Mouse (Mus musculus) hindbrain, embryonic 13.5 days (tissue): ENCODE results near the gene Aknad1. TPM values are rescaled to one million over a fixed set of nuclear protein-coding genes. Genes with fewer than 3 reads are reported as not detected.

Experiments used
- polyA plus RNA-seq: library from polyadenylated mRNA; unstranded; fragments of >200 nt; fragmentation: Nextera tagmentation; extraction: Ambion mirVana; gene quantifications from 2 replicates; pipeline ENCODE4 v1.2.1, GENCODE M21; 2015

Aknad1 gene
- polyA plus RNA-seq, 1 experiment from 2014 or later = 0.16 TPM

Other genes starting within 250 kb of the Aknad1 start
- gene 1700013F07Rik, start 205.5 kb upstream of the Aknad1 start, polyA plus RNA-seq = 0.74 and 2.9 TPM in 2 replicates
- gene 5330417C22Rik, start 203.1 kb upstream of the Aknad1 start, polyA plus RNA-seq = 9.8 and 10.0 TPM in 2 replicates
- 58.8 and 60.6 TPM in 2 replicates for gene Tmem167b, start 177.2 kb upstream of the Aknad1 start, polyA plus RNA-seq
- gene Taf13, start 168.0 kb upstream of the Aknad1 start, polyA plus RNA-seq = 63.8 and 66.2 TPM in 2 replicates
- 91.5 and 96.5 TPM in 2 replicates for gene Wdr47, start 148.4 kb upstream of the Aknad1 start, polyA plus RNA-seq
- 50.5 and 50.8 TPM in 2 replicates for gene Clcc1, start 85.7 kb upstream of the Aknad1 start, polyA plus RNA-seq
- gene Gpsm2, start 17.3 kb upstream of the Aknad1 start, polyA plus RNA-seq = 24.4 and 26.8 TPM in 2 replicates
- gene Stxbp3, start 100.9 kb downstream of the Aknad1 start, polyA plus RNA-seq = 15.5 and 16.7 TPM in 2 replicates
- gene Fndc7, start 150.3 kb downstream of the Aknad1 start, polyA plus RNA-seq = 0.09 TPM in 1 of 2 replicates, not detected in the other
- gene Prpf38b, start 172.1 kb downstream of the Aknad1 start, polyA plus RNA-seq = 67.6 and 70.4 TPM in 2 replicates
- 1.4 and 2.4 TPM in 2 replicates for gene Henmt1, start 200.2 kb downstream of the Aknad1 start, polyA plus RNA-seq
- not detected in 2 replicates for gene Gm9857, start 200.8 kb downstream of the Aknad1 start, polyA plus RNA-seq